Mouse (Mus musculus) skeletal muscle tissue, postnatal 0 days (tissue): ENCODE data around the gene Cmtm2a. TPM values are rescaled to one million over a fixed set of nuclear protein-coding genes. Genes with fewer than 3 reads are reported as not detected.

Experiments used
- polyA plus RNA-seq: library from polyadenylated mRNA; unstranded; fragments of >200 nt; fragmentation: Nextera tagmentation; extraction: Ambion mirVana; gene quantifications from 2 replicates; pipeline ENCODE4 v1.2.1, GENCODE M21; 2015

Gene Cmtm2a
- polyA plus RNA-seq = not detected in 2 replicates

DNA sequence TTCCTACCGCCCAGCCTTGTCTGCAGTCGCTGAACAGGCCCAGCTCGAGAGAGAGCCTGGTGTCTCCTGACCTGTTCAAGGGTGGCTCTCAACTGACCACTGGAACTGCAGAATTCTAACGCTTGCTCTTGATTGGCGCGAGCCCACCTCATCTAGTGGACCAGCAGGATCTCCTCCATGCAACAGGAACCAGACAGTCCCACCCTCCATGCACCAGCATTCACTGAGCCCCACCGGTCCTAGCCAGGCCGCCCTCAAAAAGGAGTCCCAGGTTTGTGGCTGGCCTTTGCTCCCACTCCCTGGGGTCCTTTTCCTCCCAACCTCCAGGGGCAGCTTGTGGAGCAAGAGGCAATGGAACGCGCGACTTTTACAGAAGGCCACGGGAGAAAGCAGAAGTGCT lies at the start of gene Cmtm2a:
TSS of gene Cmtm2a (minus strand) at position 101 of the 400 bp plus-strand sequence.

DNA sequence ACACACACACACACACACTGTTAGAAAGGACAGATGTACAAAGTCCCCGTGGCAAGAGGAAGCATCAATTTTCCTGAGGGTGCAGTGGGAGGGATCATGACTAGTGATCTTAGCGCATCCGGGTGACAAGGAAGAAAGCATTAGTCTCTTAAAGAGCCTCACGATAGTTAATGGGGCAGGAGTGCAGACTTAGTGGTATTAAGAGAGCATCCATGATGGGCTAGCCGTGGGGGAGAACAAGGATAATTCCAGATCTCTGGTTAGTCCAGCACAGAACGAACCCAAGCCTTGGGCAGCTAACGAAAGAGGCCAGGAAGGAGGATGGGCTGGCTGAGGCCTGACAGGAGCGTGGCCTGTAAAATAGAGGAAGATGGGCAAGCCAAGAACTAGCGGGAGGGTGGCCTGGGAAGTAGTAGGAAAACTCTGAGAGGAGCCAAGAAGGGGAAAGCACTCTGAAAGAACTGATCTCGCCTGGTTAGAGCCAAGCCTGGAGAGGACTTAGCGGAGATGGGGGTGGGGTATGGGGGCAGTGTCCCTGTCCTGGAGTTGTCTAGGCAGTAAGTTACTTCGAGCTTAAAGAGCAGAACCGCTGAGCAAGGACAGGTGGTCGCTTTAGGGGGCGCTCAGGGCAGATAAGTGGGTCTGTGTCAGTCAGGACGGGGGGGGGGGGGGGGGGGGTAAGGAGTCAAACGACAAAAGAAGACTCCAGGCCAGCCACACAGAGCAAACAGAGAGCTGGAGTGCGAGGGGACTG lies 46.4 kb upstream of the Cmtm2a start, which contains the start of gene Cmtm3:
TSS of gene Cmtm3 (plus strand) at position 182 of the 754 bp plus-strand sequence.

DNA sequence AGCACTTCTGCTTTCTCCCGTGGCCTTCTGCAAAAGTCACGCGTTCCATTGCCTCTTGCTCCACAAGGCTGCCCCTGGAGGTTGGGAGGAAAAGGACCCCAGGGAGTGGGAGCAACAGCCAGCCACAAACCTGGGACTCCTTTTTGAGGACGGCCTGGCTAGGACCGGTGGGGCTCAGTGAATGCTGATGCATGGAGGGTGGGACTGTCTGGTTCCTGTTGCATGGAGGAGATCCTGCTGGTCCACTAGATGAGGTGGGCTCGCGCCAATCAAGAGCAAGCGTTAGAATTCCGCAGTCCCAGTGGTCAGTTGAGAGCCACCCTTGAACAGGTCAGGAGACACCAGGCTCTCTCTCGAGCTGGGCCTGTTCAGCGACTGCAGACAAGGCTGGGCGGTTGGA lies 28.9 kb upstream of the Cmtm2a start, which contains the start of gene Cmtm2b:
TSS of gene Cmtm2b (plus strand) at position 301 of the 400 bp plus-strand sequence.

DNA sequence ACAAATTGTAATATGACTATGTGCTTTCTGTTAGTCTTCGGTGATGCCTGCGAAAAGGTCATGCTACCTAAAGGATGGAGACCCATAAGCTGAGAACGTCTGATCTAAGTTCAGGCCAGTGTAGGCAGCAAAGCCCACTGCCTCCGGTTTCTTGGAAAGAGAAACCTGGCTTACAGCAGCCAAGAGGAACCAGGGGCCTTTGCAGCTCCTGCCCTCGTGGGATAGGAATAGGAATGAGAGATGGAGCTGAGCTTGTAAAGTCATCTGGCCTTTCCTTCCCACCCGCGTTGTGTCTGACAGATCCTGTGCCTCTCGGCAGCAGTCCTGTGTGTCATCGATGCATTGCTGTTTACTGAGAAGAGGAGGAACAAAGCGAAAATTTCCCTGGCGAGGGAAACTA lies 28.3 kb upstream of the Cmtm2a start, which contains the start of gene Gm11020:
TSS of gene Gm11020 (plus strand) at position 301 of the 400 bp plus-strand sequence.

DNA sequence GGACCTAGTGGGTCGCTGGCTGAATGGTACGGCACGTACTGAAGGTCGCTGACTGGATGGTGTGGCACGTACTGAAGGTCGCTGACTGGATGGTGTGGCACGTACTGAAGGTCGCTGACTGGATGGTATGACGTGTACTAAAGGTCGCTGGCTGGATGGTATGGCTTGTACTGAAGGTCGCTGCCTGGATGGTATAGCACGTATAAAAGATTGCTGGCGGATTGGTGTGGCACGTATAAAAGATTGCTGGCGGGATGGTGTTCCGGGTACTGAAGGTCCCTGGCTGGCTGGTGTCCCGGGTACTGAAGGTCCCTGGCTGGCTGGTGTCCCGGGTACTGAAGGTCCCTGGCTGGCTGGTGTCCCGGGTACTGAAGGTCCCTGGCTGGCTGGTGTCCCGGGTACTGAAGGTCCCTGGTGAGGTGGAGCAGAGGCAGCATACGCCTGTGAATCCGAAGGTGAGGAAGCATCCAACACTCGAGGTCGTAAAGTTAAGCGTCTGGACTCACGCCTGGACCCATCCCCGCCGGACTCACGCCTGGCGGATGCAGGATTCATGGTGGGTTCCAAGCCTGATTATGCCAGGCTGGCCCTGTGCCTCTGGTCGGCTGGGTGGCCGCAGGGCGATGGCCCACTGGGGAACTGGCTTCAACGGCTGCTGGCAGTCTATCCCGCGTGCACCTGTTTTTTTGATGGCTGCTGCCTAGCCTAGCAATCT lies 16.6 kb upstream of the Cmtm2a start, which contains the start of the genes Gm45711 and Cmtm1:
TSS of gene Gm45711 (minus strand) at position 641 of the 715 bp plus-strand sequence.
TSS of gene Cmtm1 (minus strand) at position 705 of the 715 bp plus-strand sequence.

DNA sequence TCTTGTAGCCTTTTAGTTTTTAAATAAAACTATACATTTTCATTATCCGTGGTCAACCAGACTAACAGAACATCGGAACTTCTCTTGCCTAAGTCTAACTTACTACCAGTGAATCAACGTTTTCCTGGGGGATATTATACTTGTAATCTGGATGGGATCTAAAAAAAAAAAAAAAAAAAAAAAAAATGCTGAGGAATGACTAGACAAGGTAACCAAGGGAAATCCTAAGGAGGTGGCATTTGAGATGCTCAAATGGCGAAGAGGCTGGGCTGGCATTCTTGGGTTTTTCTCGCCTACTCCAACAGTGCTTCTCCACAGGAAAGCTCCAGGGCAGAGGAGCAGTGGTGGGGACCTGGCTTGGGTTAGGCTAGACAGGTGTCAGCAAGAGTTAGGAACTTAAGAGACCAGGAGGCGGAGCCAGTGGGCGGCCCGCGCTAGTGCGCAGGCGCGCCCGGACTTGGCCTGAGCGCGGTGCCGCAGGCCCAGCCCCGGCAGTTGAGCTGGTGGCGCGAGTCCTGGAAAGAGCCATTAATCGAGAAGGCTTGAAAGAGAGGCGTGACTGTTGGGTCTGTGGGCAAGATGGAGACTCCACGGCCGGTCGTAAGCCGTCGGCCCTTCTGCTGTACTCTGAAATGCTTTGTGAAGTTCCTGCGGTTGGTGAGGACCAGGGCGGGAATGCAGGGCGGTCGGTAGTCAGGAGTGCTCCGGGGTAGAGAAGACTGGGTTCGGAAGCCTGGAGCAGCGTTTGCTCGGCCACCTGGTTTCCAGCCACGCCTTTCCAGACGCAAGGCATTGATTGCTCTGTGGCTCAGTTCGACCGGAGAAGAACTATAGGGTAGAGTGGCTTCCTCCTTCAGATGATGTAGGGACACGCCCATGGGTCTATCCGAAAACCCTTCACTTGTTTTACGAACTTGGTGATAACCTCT lies 42.3 kb downstream of the Cmtm2a start, which contains the start of gene Cklf:
TSS of gene Cklf (plus strand) at position 423 of the 929 bp plus-strand sequence.

DNA sequence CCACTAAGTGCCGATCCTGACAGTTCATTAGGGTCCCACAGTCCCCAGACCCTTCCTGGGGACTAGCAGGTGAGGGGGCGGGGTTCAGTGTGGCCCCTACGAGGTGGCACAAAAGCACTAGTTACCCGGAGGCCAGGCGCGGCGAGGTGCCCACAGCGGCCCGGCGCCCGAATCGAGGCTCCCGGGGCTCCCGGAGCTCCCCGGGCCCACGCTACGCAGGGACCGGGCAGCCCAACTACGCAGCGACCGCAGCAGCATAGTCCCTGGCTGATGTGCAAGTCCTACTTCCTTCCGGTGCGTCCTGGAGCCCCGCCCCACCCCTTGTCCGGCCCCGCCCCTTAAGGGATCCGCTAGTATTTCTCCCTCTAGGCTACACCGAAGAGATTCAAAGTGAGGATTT lies 44.7 kb downstream of the Cmtm2a start, which contains the start of gene Tk2:
TSS of gene Tk2 (minus strand) at position 283 of the 400 bp plus-strand sequence.

Other genes with a start within 250 kb of the Cmtm2a start
- gene Cdh5, start 191.6 kb downstream of the Cmtm2a start, polyA plus RNA-seq = 36.3 and 43.6 TPM in 2 replicates
- gene Bean1, start 122.7 kb downstream of the Cmtm2a start, polyA plus RNA-seq = 1.2 TPM in 2 replicates
- 7.9 and 10.5 TPM in 2 replicates for gene Tk2, start 44.6 kb downstream of the Cmtm2a start, polyA plus RNA-seq
- 14.6 and 17.5 TPM in 2 replicates for gene Cklf, start 42.3 kb downstream of the Cmtm2a start, polyA plus RNA-seq
- gene Gm45711, start 16.9 kb upstream of the Cmtm2a start, polyA plus RNA-seq = not detected in 2 replicates
- not detected in 2 replicates for gene Cmtm1, start 17.0 kb upstream of the Cmtm2a start, polyA plus RNA-seq
- gene Gm11020, start 28.4 kb upstream of the Cmtm2a start, polyA plus RNA-seq = not detected in 2 replicates
- not detected in 2 replicates for gene Cmtm2b, start 29.0 kb upstream of the Cmtm2a start, polyA plus RNA-seq
- 78.2 and 93.7 TPM in 2 replicates for gene Cmtm3, start 46.2 kb upstream of the Cmtm2a start, polyA plus RNA-seq
- gene Cmtm4, start 102.6 kb upstream of the Cmtm2a start, polyA plus RNA-seq = 0.90 and 1.1 TPM in 2 replicates
- 42.8 and 43.2 TPM in 2 replicates for gene Dync1li2, start 149.9 kb upstream of the Cmtm2a start, polyA plus RNA-seq
- 0.38 and 0.42 TPM in 2 replicates for gene Terb1, start 216.7 kb upstream of the Cmtm2a start, polyA plus RNA-seq
- gene Nae1, start 241.5 kb upstream of the Cmtm2a start, polyA plus RNA-seq = 60.7 and 62.2 TPM in 2 replicates
- gene Car7, start 241.5 kb upstream of the Cmtm2a start, polyA plus RNA-seq = 1.1 and 1.4 TPM in 2 replicates